Mouse (Mus musculus): ENCODE measurements around the gene Slc6a5. TPM values are rescaled to one million over a fixed set of nuclear protein-coding genes. Genes with fewer than 3 reads are reported as not detected.

Gene Slc6a5
- polyA plus RNA-seq, 1 experiment from 2014 or later: 0.05 TPM

Other genes with a start within 250 kb of the Slc6a5 start
- gene Htatip2, start 151.0 kb upstream of the Slc6a5 start, polyA plus RNA-seq (2015; fragmentation: Nextera tagmentation; extraction: Ambion mirVana): 9.4 and 11.2 TPM in 2 replicates
- gene Prmt3, start 131.8 kb upstream of the Slc6a5 start, polyA plus RNA-seq (2015; fragmentation: Nextera tagmentation; extraction: Ambion mirVana): 62.8 and 64.0 TPM in 2 replicates
- 10.9 and 12.1 TPM in 2 replicates for gene Nell1, start 64.7 kb downstream of the Slc6a5 start, polyA plus RNA-seq (2015; fragmentation: Nextera tagmentation; extraction: Ambion mirVana)

Measured in kidney, embryonic 16.5 days (tissue).